Mouse (Mus musculus) spleen, postnatal 14 days (tissue): ENCODE data around the gene Slc12a8.
A peak's percentile ranks its signal among the peaks of the same experiment; 100 is the strongest.

Source experiments
- DNase-seq, 2 experiments: peaks; one replicate each; pipeline ENCODE4 v3.0.0; 2021 to 2022; ENCODE audit warnings: low spot score in 2 of 2

Gene Slc12a8

GRCm38 (mm10) chr16:33582495-33582894 is 65.4 kb downstream of the Slc12a8 start:
- DNase-seq, result no peak

- no peak for DNase-seq
These were observed 66.2 kb downstream of the Slc12a8 start for GRCm38 (mm10) chr16:33583333-33583732.

GRCm38 (mm10) chr16:33583881-33584454 is 66.8 kb downstream of the Slc12a8 start:
- DNase-seq, result peak in 1 of 2 experiments; percentile 23

- DNase-seq, result no peak
These were observed 67.4 kb downstream of the Slc12a8 start for GRCm38 (mm10) chr16:33584455-33585082.

GRCm38 (mm10) chr16:33585083-33585460 is 67.9 kb downstream of the Slc12a8 start:
- DNase-seq, result no peak

- no peak for DNase-seq
These were observed 70.4 kb downstream of the Slc12a8 start for GRCm38 (mm10) chr16:33587283-33588127.

- no peak for DNase-seq
These were observed 71.7 kb downstream of the Slc12a8 start for GRCm38 (mm10) chr16:33588845-33589244.

GRCm38 (mm10) chr16:33590438-33590837 is 73.3 kb downstream of the Slc12a8 start:
- no peak for DNase-seq

GRCm38 (mm10) chr16:33591390-33592067 is 74.4 kb downstream of the Slc12a8 start:
- DNase-seq, result no peak

- no peak for DNase-seq
These were observed 75.2 kb downstream of the Slc12a8 start for GRCm38 (mm10) chr16:33592286-33592685.

GRCm38 (mm10) chr16:33593467-33593866 is 76.3 kb downstream of the Slc12a8 start:
- DNase-seq, result no peak

GRCm38 (mm10) chr16:33594037-33594771 is 77.1 kb downstream of the Slc12a8 start:
- DNase-seq, result no peak

GRCm38 (mm10) chr16:33595235-33595769 is 78.2 kb downstream of the Slc12a8 start:
- no peak for DNase-seq

- no peak for DNase-seq
These were observed 79.1 kb downstream of the Slc12a8 start for GRCm38 (mm10) chr16:33596213-33596612.

- peak in 1 of 2 experiments; percentile 23 for DNase-seq
These were observed 83.1 kb downstream of the Slc12a8 start for GRCm38 (mm10) chr16:33600216-33600615.

GRCm38 (mm10) chr16:33601299-33601698 is 84.2 kb downstream of the Slc12a8 start:
- no peak for DNase-seq

- no peak for DNase-seq
These were observed 88.8 kb downstream of the Slc12a8 start for GRCm38 (mm10) chr16:33605647-33606596.

GRCm38 (mm10) chr16:33606691-33607532 is 89.8 kb downstream of the Slc12a8 start:
- no peak for DNase-seq

- no peak for DNase-seq
These were observed 92.4 kb downstream of the Slc12a8 start for GRCm38 (mm10) chr16:33609554-33609953.
